Mouse (Mus musculus) cortical plate, adult 2 months (tissue): Measurements from ENCODE around the gene Klf11.

Source experiments
- CTCF ChIP-seq: fragments of 200-500 bp; IDR thresholded peaks from 2 replicates; pipeline ENCODE4 v1.5.1; 2011; ENCODE audit warnings: mild to moderate bottlenecking, control low read depth, low read length; ENCODE audit not compliant: insufficient read depth; ENCODE audit errors: extremely low read depth
- POLR2A ChIP-seq: fragments of 200-500 bp; IDR thresholded peaks from 2 replicates; pipeline ENCODE4 v1.6.1; 2011; ENCODE audit warnings: mild to moderate bottlenecking, low read length, control low read depth; ENCODE audit not compliant: insufficient read depth; ENCODE audit errors: extremely low read depth

- no peak for TF ChIP-seq POLR2A
- no peak for TF ChIP-seq CTCF
Observed at GRCm38 (mm10) chr12:24709409-24709808, 58.3 kb downstream of the Klf11 start.
